Mouse (Mus musculus) lung, embryonic 14.5 days (tissue): Measurements from ENCODE around the gene Rpia. TPM values are rescaled to one million over a fixed set of nuclear protein-coding genes. Genes with fewer than 3 reads are reported as not detected.

ENCODE experiments used
- ATAC-seq: fragments of 200-750 bp; cut with Nextera tagmentation; 2 replicates; pipeline ENCODE4 v1.8.0; 2017; ENCODE audit warnings: mild to moderate bottlenecking, moderate TSS enrichment, moderate library complexity; ENCODE audit not compliant: insufficient read depth
- DNase-seq: peaks from one replicate; pipeline ENCODE4 v3.0.0-alpha.2; 2015
- H3K27ac ChIP-seq: fragments of 300-500 bp; sonication (generic); 2 replicates; pipeline ENCODE4 v1.5.1; 2014; ENCODE audit warnings: low read depth, mild to moderate bottlenecking, moderate library complexity
- H3K27me3 ChIP-seq: fragments of 300-500 bp; sonication (generic); 2 replicates; pipeline ENCODE4 v1.6.1; 2014; ENCODE audit warnings: low read length, control low read depth; ENCODE audit not compliant: insufficient read depth
- H3K36me3 ChIP-seq: fragments of 300-500 bp; sonication (generic); 2 replicates; pipeline ENCODE4 v1.6.1; 2014; ENCODE audit warnings: control low read depth; ENCODE audit not compliant: insufficient read depth
- H3K4me1 ChIP-seq: fragments of 300-500 bp; sonication (generic); 2 replicates; pipeline ENCODE4 v1.6.1; 2014; ENCODE audit warnings: antibody characterized with exemption, control low read depth; ENCODE audit not compliant: insufficient read depth
- H3K4me2 ChIP-seq: fragments of 300-500 bp; sonication (generic); 2 replicates; pipeline ENCODE4 v1.6.1; 2014; ENCODE audit warnings: mild to moderate bottlenecking
- H3K4me3 ChIP-seq: fragments of 300-500 bp; sonication (generic); 2 replicates; pipeline ENCODE4 v1.5.1; 2014; ENCODE audit warnings: low read depth, low read length
- H3K9ac ChIP-seq: fragments of 300-500 bp; sonication (generic); 2 replicates; pipeline ENCODE4 v1.6.1; 2014
- H3K9me3 ChIP-seq: fragments of 300-500 bp; sonication (generic); 2 replicates; pipeline ENCODE4 v1.6.1; 2016; ENCODE audit warnings: low read depth, low read length, control low read depth
- CTCF ChIP-seq: IDR thresholded peaks from 2 replicates; pipeline ENCODE4 v1.5.1; 2016; ENCODE audit warnings: antibody characterized with exemption, low read depth
- WGBS: fragments of 180-500 bp; shearing (Covaris S2); extraction: QIAGEN DNeasy Blood & Tissue Kit; methylation state at CpG from one replicate; pipeline ENCODE4 v1.1.7; 2014; 5-methylcytosine and 5-hydroxymethylcytosine counted together
- polyA plus RNA-seq: library from polyadenylated mRNA; unstranded; fragments of >200 nt; fragmentation: Nextera tagmentation; extraction: Ambion mirVana; gene quantifications from 2 replicates; pipeline ENCODE4 v1.2.1, GENCODE M21; 2014

The Rpia gene
- 2.5 and 3.4 TPM in 2 replicates for polyA plus RNA-seq

GRCm38 (mm10) chr6:70791824-70792535, at the start of gene Rpia:
Rpia (minus strand) TSS chr6:70792232.
- ATAC-seq (peak; percentile 98), DNase-seq (peak; percentile 99)
- H3K4me3 ChIP-seq, result peak within 1 kb of the TSS; percentile 68
- peak within 1 kb of the TSS; percentile 89 for H3K27ac ChIP-seq
- no peaks in the 10 kb centered on the region for H3K4me1 ChIP-seq
- TF ChIP-seq CTCF, result peak; percentile 23; the same call in 1 of the 2 replicates
- under 1% methylated on average over 53 of the region's 62 CpGs for WGBS
- H3K36me3 ChIP-seq, result no peaks in the 10 kb centered on the region
- no peaks in the 10 kb centered on the region for H3K9me3 ChIP-seq
- H3K27me3 ChIP-seq, result no peaks in the 10 kb centered on the region
- peak within 1 kb of the TSS; percentile 92 for H3K4me2 ChIP-seq
- peak within 1 kb of the TSS; percentile 65 for H3K9ac ChIP-seq

GRCm38 (mm10) chr6:70840281-70840680, 48.2 kb upstream of the Rpia start:
- H3K4me2 ChIP-seq, result no peak overlapping the region
- no peak for DNase-seq
- no peak for ATAC-seq
- WGBS, result 39% methylated on average over 5 of the region's 5 CpGs
- H3K9ac ChIP-seq, result no peak overlapping the region
- H3K4me3 ChIP-seq, result no peak overlapping the region
- H3K9me3 ChIP-seq, result no peaks in the 10 kb centered on the region
- no peaks in the 10 kb centered on the region for H3K36me3 ChIP-seq
- no peak for TF ChIP-seq CTCF
- no peak overlapping the region for H3K27ac ChIP-seq
- H3K4me1 ChIP-seq, result peaks cover 5% of the 10 kb centered on the region; the same call in 1 of the 2 replicates
- no peaks in the 10 kb centered on the region for H3K27me3 ChIP-seq

- Histone ChIP-seq H3K4me2 (no peak overlapping the region), H3K36me3 (no peaks in the 10 kb centered on the region), H3K9ac (no peak overlapping the region), H3K27me3 (no peaks in the 10 kb centered on the region), H3K4me1 (peaks cover 5% of the 10 kb centered on the region; the same call in 1 of the 2 replicates), H3K4me3 (no peak overlapping the region), H3K9me3 (no peaks in the 10 kb centered on the region), H3K27ac (no peak overlapping the region)
- DNase-seq (no peak), ATAC-seq (no peak)
- TF ChIP-seq CTCF, result no peak
- 39% methylated on average over 3 of the region's 3 CpGs for WGBS
Observed at GRCm38 (mm10) chr6:70838532-70838931, 46.5 kb upstream of the Rpia start.

- no peak overlapping the region for H3K4me3 ChIP-seq
- no peaks in the 10 kb centered on the region for H3K4me1 ChIP-seq
- ATAC-seq, result no peak
- no peak overlapping the region for H3K4me2 ChIP-seq
- no peak overlapping the region for H3K27ac ChIP-seq
- no peak for DNase-seq
- H3K27me3 ChIP-seq, result no peaks in the 10 kb centered on the region
- H3K9me3 ChIP-seq, result no peaks in the 10 kb centered on the region
- no peak overlapping the region for H3K9ac ChIP-seq
- no peaks in the 10 kb centered on the region for H3K36me3 ChIP-seq
- WGBS, result 70% methylated on average over 2 of the region's 2 CpGs
- no peak for TF ChIP-seq CTCF
Observed at GRCm38 (mm10) chr6:70837297-70837696, 45.3 kb upstream of the Rpia start.

GRCm38 (mm10) chr6:70831179-70831839, 39.3 kb upstream of the Rpia start:
- H3K4me2 ChIP-seq, result no peak overlapping the region
- H3K4me3 ChIP-seq, result no peak overlapping the region
- no peaks in the 10 kb centered on the region for H3K9me3 ChIP-seq
- 69% methylated on average over 10 of the region's 10 CpGs for WGBS
- H3K4me1 ChIP-seq, result no peaks in the 10 kb centered on the region
- no peaks in the 10 kb centered on the region for H3K27me3 ChIP-seq
- ATAC-seq, result no peak
- no peak for TF ChIP-seq CTCF
- no peak overlapping the region for H3K9ac ChIP-seq
- DNase-seq, result no peak
- no peak overlapping the region for H3K27ac ChIP-seq
- no peaks in the 10 kb centered on the region for H3K36me3 ChIP-seq

- H3K9me3 ChIP-seq, result no peaks in the 10 kb centered on the region
- H3K27ac ChIP-seq, result no peak overlapping the region
- 72% methylated on average over 3 of the region's 3 CpGs for WGBS
- H3K4me3 ChIP-seq, result no peak overlapping the region
- DNase-seq (no peak), ATAC-seq (no peak)
- H3K27me3 ChIP-seq, result no peaks in the 10 kb centered on the region
- TF ChIP-seq CTCF, result no peak
- H3K36me3 ChIP-seq, result no peaks in the 10 kb centered on the region
- H3K9ac ChIP-seq, result no peak overlapping the region
- H3K4me2 ChIP-seq, result no peak overlapping the region
- no peaks in the 10 kb centered on the region for H3K4me1 ChIP-seq
Observed at GRCm38 (mm10) chr6:70830552-70830951, 38.5 kb upstream of the Rpia start.

- no peak overlapping the region for H3K9ac ChIP-seq
- 68% methylated on average over 2 of the region's 2 CpGs for WGBS
- ATAC-seq, result no peak
- no peaks in the 10 kb centered on the region for H3K27me3 ChIP-seq
- H3K4me3 ChIP-seq, result no peak overlapping the region
- DNase-seq, result no peak
- H3K9me3 ChIP-seq, result no peaks in the 10 kb centered on the region
- no peak for TF ChIP-seq CTCF
- H3K4me2 ChIP-seq, result no peak overlapping the region
- H3K36me3 ChIP-seq, result no peaks in the 10 kb centered on the region
- no peaks in the 10 kb centered on the region for H3K4me1 ChIP-seq
- H3K27ac ChIP-seq, result no peak overlapping the region
Observed at GRCm38 (mm10) chr6:70829451-70829850, 37.4 kb upstream of the Rpia start.
